9 mouse cellular contexts compared by ENCODE assay signal in the genomic region with DNA sequence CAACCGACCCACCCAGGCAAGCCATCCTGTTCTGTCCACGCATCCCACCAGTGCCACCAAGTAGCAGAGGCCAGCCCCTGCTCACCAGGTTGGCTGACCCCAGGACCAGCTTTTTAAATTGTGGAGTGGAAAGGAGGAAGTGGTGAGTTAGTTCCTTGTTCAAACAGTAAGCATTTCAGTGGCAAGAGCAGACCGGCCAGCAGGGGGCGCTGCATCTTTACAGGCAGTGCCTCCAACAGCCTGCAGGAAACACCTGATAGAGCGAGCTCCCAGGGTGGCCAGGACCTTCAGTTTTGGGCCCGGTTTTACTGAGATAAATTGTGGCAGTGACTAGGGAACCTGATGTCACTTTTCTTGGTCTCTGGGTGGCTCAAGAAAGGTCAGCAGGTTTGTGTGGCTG. TPM values are rescaled to one million over a fixed set of nuclear protein-coding genes. Genes with fewer than 3 reads are reported as not detected.
DNase-seq lines count a peak whose midpoint lies in the region; ATAC-seq lines count a peak whose summit lies in the region.
"Had no signal": no experiment of that assay in that cellular context is flagged by ENCODE, and none has a peak within 500 bp of the region (broad histone marks: within the 10 kb centered on the region; RNA-seq: fewer than 3 reads in every experiment).

No protein-coding gene starts in this region.

- WGBS in kidney, embryonic 14.5 days, result 41% methylated on average over 6 of the region's 6 CpGs
- WGBS in intestine, embryonic 16.5 days, result 34% methylated on average over 6 of the region's 6 CpGs
- WGBS in stomach, embryonic 16.5 days, result 32% methylated on average over 6 of the region's 6 CpGs

- H3K36me3 ChIP-seq in kidney, embryonic 14.5 days (ENCODE audit: control insufficient read depth, insufficient read depth, low read length), result no peaks in the 10 kb centered on the region
- H3K36me3 ChIP-seq in intestine, embryonic 16.5 days (ENCODE audit: control insufficient read depth, insufficient read depth, low read length), result no peaks in the 10 kb centered on the region; the same call in 1 of the 2 replicates
- H3K36me3 ChIP-seq in stomach, embryonic 16.5 days (ENCODE audit: control insufficient read depth, insufficient read depth, low read length), result 0 out of 2 replicates have a peak, but pooled peaks cover 9% of the 10 kb centered on the region

- no peak for ATAC-seq in kidney, embryonic 14.5 days (ENCODE audit: low FRiP score, low TSS enrichment)
- ATAC-seq in cerebellum, adult (ENCODE audit: insufficient number of reproducible peaks, low FRiP score, low TSS enrichment), result 0 out of 2 replicates have a peak, but pooled peaks have one; percentile 36
- ATAC-seq in intestine, embryonic 16.5 days, result peak; percentile 72
- ATAC-seq in monocyte, adult 5-6 weeks (replicated peaks; ENCODE audit: insufficient number of reproducible peaks, low FRiP score, low TSS enrichment, poor library complexity, severe bottlenecking), result peak; percentile 50
- peak; percentile 45; the same call in 1 of the 2 replicates for ATAC-seq in stomach, embryonic 16.5 days (ENCODE audit: insufficient read depth, low FRiP score)

- H3K9me3 ChIP-seq in kidney, embryonic 14.5 days (ENCODE audit: control insufficient read depth, low read length), result no peaks in the 10 kb centered on the region
- no peaks in the 10 kb centered on the region for H3K9me3 ChIP-seq in intestine, embryonic 16.5 days (ENCODE audit: control insufficient read depth, low read length)
- no peaks in the 10 kb centered on the region for H3K9me3 ChIP-seq in stomach, embryonic 16.5 days (replicated peaks; ENCODE audit: control insufficient read depth, low read length)
- H3K9me3 ChIP-seq: embryonic facial prominence, embryonic 15.5 days had no signal

- no peaks in the 10 kb centered on the region for H3K27me3 ChIP-seq in kidney, embryonic 14.5 days (ENCODE audit: control insufficient read depth, insufficient read depth, low read length)
- no peaks in the 10 kb centered on the region for H3K27me3 ChIP-seq in intestine, embryonic 16.5 days (replicated peaks; ENCODE audit: control insufficient read depth, insufficient read depth, low read length)
- H3K27me3 ChIP-seq in stomach, embryonic 16.5 days (ENCODE audit: control insufficient read depth, insufficient read depth, low read length), result no peaks in the 10 kb centered on the region
- H3K27me3 ChIP-seq: embryonic facial prominence, embryonic 15.5 days had no signal

- no peak overlapping the region for H3K4me2 ChIP-seq in kidney, embryonic 14.5 days (replicated peaks; ENCODE audit: low read depth, low read length)
- H3K4me2 ChIP-seq in intestine, embryonic 16.5 days (ENCODE audit: low read depth, low read length), result no peak overlapping the region
- H3K4me2 ChIP-seq in stomach, embryonic 16.5 days (ENCODE audit: low read depth, low read length), result no peak overlapping the region
- H3K4me2 ChIP-seq: embryonic facial prominence, embryonic 15.5 days had no signal

- intact Hi-C loops in left cerebral cortex, postnatal 4 days (cut with DNase I), result no loop called here

- no peaks in the 10 kb centered on the region for H3K4me1 ChIP-seq in kidney, embryonic 14.5 days (ENCODE audit: control insufficient read depth, insufficient read depth, low read length)
- H3K4me1 ChIP-seq in intestine, embryonic 16.5 days (ENCODE audit: control insufficient read depth, insufficient read depth, low read length), result 0 out of 2 replicates have a peak, but pooled peaks cover 3% of the 10 kb centered on the region
- H3K4me1 ChIP-seq in stomach, embryonic 16.5 days (ENCODE audit: control insufficient read depth, insufficient read depth, low read length), result no peaks in the 10 kb centered on the region

- H3K9ac ChIP-seq in kidney, embryonic 14.5 days (ENCODE audit: low read depth, low read length), result no peak overlapping the region
- H3K9ac ChIP-seq in intestine, embryonic 16.5 days (ENCODE audit: low read depth, low read length), result 0 out of 2 replicates have a peak overlapping the region, but pooled peaks have one; percentile 12
- 0 out of 2 replicates have a peak overlapping the region, but pooled peaks have one; percentile 25 for H3K9ac ChIP-seq in stomach, embryonic 16.5 days (ENCODE audit: low read length)
- H3K9ac ChIP-seq: embryonic facial prominence, embryonic 15.5 days had no signal

- H3K4me3 ChIP-seq in kidney, embryonic 14.5 days (ENCODE audit: low read length), result no peak overlapping the region
- no peak overlapping the region for H3K4me3 ChIP-seq in intestine, embryonic 16.5 days (ENCODE audit: low read length)
- H3K4me3 ChIP-seq in stomach, embryonic 16.5 days (replicated peaks; ENCODE audit: low read length), result no peak overlapping the region
- H3K4me3 ChIP-seq: embryonic facial prominence, embryonic 15.5 days had no signal

- peak; percentile 90 for DNase-seq in kidney, adult 18-20 months
- peak; percentile 81 to 85 for DNase-seq in frontal cortex, postnatal 10 days (ENCODE audit: low spot score in 2 of 2)
- peak; percentile 91 for DNase-seq in left cerebral cortex, postnatal 4 days

- H3K27ac ChIP-seq in kidney, embryonic 14.5 days (ENCODE audit: low read depth, low read length), result no peak overlapping the region
- no peak overlapping the region for H3K27ac ChIP-seq in intestine, embryonic 16.5 days (ENCODE audit: low read length)
- H3K27ac ChIP-seq in stomach, embryonic 16.5 days (ENCODE audit: low read length), result no peak overlapping the region
- H3K27ac ChIP-seq: embryonic facial prominence, embryonic 15.5 days had no signal

RNA-seq across cellular contexts. Expression of gene Jade2, which starts 39.7 kb away (rescaled TPM):
- polyA plus RNA-seq in kidney, embryonic 14.5 days (2014; fragmentation: Nextera tagmentation; extraction: Ambion mirVana), result 0.37 and 0.38 TPM in 2 replicates
- polyA plus RNA-seq in intestine, embryonic 16.5 days (2015; fragmentation: Nextera tagmentation; extraction: Ambion mirVana), result 1.3 and 1.5 TPM in 2 replicates
- 1 to 10 TPM; 2.5 to 3.0 TPM for total RNA-seq in left cerebral cortex, postnatal 4 days (2021)
- total RNA-seq in monocyte, adult 5-6 weeks (2017), result 33.1 to 54.1 TPM (median 36.5 TPM) in 3 replicates
- polyA plus RNA-seq in stomach, embryonic 16.5 days (2015; fragmentation: Nextera tagmentation; extraction: Ambion mirVana), result 1.7 and 1.8 TPM in 2 replicates

RNA-seq across cellular contexts. Expression of gene Sar1b, which starts 54.3 kb away (rescaled TPM):
- polyA plus RNA-seq in kidney, embryonic 14.5 days (2014; fragmentation: Nextera tagmentation; extraction: Ambion mirVana), result 116 and 133 TPM in 2 replicates
- 218 and 226 TPM in 2 replicates for polyA plus RNA-seq in intestine, embryonic 16.5 days (2015; fragmentation: Nextera tagmentation; extraction: Ambion mirVana)
- 10 to 100 TPM; 74.6 to 84.8 TPM for total RNA-seq in left cerebral cortex, postnatal 4 days (2021)
- total RNA-seq in monocyte, adult 5-6 weeks (2017), result 42.1 to 64.1 TPM (median 44.8 TPM) in 3 replicates
- polyA plus RNA-seq in stomach, embryonic 16.5 days (2015; fragmentation: Nextera tagmentation; extraction: Ambion mirVana), result 125 and 126 TPM in 2 replicates

RNA-seq across cellular contexts. Expression of gene Sec24a, which starts 54.3 kb away (rescaled TPM):
- polyA plus RNA-seq in kidney, embryonic 14.5 days (2014; fragmentation: Nextera tagmentation; extraction: Ambion mirVana), result 12.4 and 18.3 TPM in 2 replicates
- 21.2 and 27.6 TPM in 2 replicates for polyA plus RNA-seq in intestine, embryonic 16.5 days (2015; fragmentation: Nextera tagmentation; extraction: Ambion mirVana)
- total RNA-seq in left cerebral cortex, postnatal 4 days (2021), result 10 to 100 TPM; 28.6 to 32.2 TPM
- 7.2 to 16.2 TPM (median 9.8 TPM) in 3 replicates for total RNA-seq in monocyte, adult 5-6 weeks (2017)
- polyA plus RNA-seq in stomach, embryonic 16.5 days (2015; fragmentation: Nextera tagmentation; extraction: Ambion mirVana), result 15.9 and 16.5 TPM in 2 replicates
